Mouse (Mus musculus) natural killer cell, adult 2 months (primary cell): ENCODE data around the gene Nln.

Experiments used
- DNase-seq, 2 experiments: peaks; one replicate each; pipeline ENCODE4 v3.0.0; 2022; ENCODE audit warnings: low spot score in 2 of 2

Nln gene

GRCm38 (mm10) chr13:104109288-104109815 is at the start of gene Nln, which contains the start of gene Sgtb:
TSS of gene Nln (minus strand) at chr13:104109614.
TSS of gene Sgtb (plus strand) at chr13:104109741.
- peak; percentile 81 for DNase-seq

GRCm38 (mm10) chr13:104155686-104156085 is 46.3 kb upstream of the Nln start:
- DNase-seq, result no peak

- no peak for DNase-seq
Measured at GRCm38 (mm10) chr13:104155106-104155505, 45.7 kb upstream of the Nln start.

GRCm38 (mm10) chr13:104154180-104154579 is 44.8 kb upstream of the Nln start:
- no peak for DNase-seq

- DNase-seq, result no peak
Measured at GRCm38 (mm10) chr13:104145646-104146045, 36.2 kb upstream of the Nln start.

- no peak for DNase-seq
Measured at GRCm38 (mm10) chr13:104144871-104145270, 35.5 kb upstream of the Nln start.

GRCm38 (mm10) chr13:104139369-104140209 is 30.2 kb upstream of the Nln start:
- DNase-seq, result peak; percentile 74 to 84

- no peak for DNase-seq
Measured at GRCm38 (mm10) chr13:104134510-104135085, 25.2 kb upstream of the Nln start.

- no peak for DNase-seq
Measured at GRCm38 (mm10) chr13:104132561-104132960, 23.1 kb upstream of the Nln start.

- DNase-seq, result peak; percentile 25 to 34
Measured at GRCm38 (mm10) chr13:104123662-104124381, 14.4 kb upstream of the Nln start.

GRCm38 (mm10) chr13:104122078-104122840 is 12.8 kb upstream of the Nln start:
- no peak for DNase-seq

GRCm38 (mm10) chr13:104114827-104115226 is 5.4 kb upstream of the Nln start:
- no peak for DNase-seq

- DNase-seq, result peak in 1 of 2 experiments; percentile 19
Measured at GRCm38 (mm10) chr13:104113782-104114181, 4.4 kb upstream of the Nln start.

GRCm38 (mm10) chr13:104112266-104112900 is 3.0 kb upstream of the Nln start:
- DNase-seq, result no peak

- DNase-seq, result no peak
Measured at GRCm38 (mm10) chr13:104110526-104110925, 1.1 kb upstream of the Nln start.

- DNase-seq, result peak in 1 of 2 experiments; percentile 5
Measured at GRCm38 (mm10) chr13:104109816-104110521, 555 bp upstream of the Nln start.

- no peak for DNase-seq
Measured at GRCm38 (mm10) chr13:104108651-104109287, 645 bp downstream of the Nln start.

GRCm38 (mm10) chr13:104101606-104102235 is 7.7 kb downstream of the Nln start:
- DNase-seq, result no peak

- no peak for DNase-seq
Measured at GRCm38 (mm10) chr13:104100416-104100815, 9.0 kb downstream of the Nln start.
